Mouse (Mus musculus) left cerebral cortex, adult 2 months (tissue): ENCODE measurements around the gene Mark2. TPM values are rescaled to one million over a fixed set of nuclear protein-coding genes. Genes with fewer than 3 reads are reported as not detected.

Experiments used
- DNase-seq, 2 experiments: peaks; one replicate each; pipeline ENCODE4 v3.0.0; 2021 to 2022; ENCODE audit warnings: low spot score in 2 of 2, mixed read lengths in 1 of 2; ENCODE audit errors: extremely low spot score in 1 of 2
- H3K27ac ChIP-seq: fragments of 200-600 bp; 2 replicates; pipeline ENCODE4 v1.8.1; 2022
- H3K4me3 ChIP-seq: fragments of 200-600 bp; 2 replicates; pipeline ENCODE4 v1.8.1; 2022
- CTCF ChIP-seq: fragments of 200-600 bp; IDR thresholded peaks from 2 replicates; pipeline ENCODE4 v1.8.1; 2022; ENCODE audit warnings: antibody characterized with exemption, mild to moderate bottlenecking, moderate library complexity
- intact Hi-C: fragments of 180-260 bp; cut with DNase I; formaldehyde crosslinking; loops from one replicate; pipeline ENCODE4 v1.15.1; 2025
- total RNA-seq, 2 experiments: library from RNA; stranded (reverse); gene quantifications; 2 replicates each; pipeline ENCODE4 v1.2.3; 2021

The Mark2 gene
- total RNA-seq, 2 experiments from 2014 or later: 133 to 148 TPM

- no peak for TF ChIP-seq CTCF
- Histone ChIP-seq H3K27ac (peak overlapping the region; percentile 9; the same call in 1 of the 2 replicates), H3K4me3 (no peak overlapping the region)
- DNase-seq: no peak
- intact Hi-C loops: no loop called here
Observed at GRCm38 (mm10) chr19:7305380-7306310, 36.0 kb downstream of the Mark2 start.

GRCm38 (mm10) chr19:7304801-7305200 is 36.9 kb downstream of the Mark2 start:
- DNase-seq: no peak
- TF ChIP-seq CTCF: no peak
- Histone ChIP-seq H3K4me3 (no peak overlapping the region), H3K27ac (peak overlapping the region; percentile 19; the same call in 1 of the 2 replicates)
- intact Hi-C loops: no loop called here

- no peak; the same call in 1 of the 2 replicates for TF ChIP-seq CTCF
Observed at GRCm38 (mm10) chr19:7303796-7304195, 37.9 kb downstream of the Mark2 start.

GRCm38 (mm10) chr19:7302493-7302797 is 39.2 kb downstream of the Mark2 start:
- no peak for DNase-seq
- TF ChIP-seq CTCF: no peak
- peak overlapping the region; percentile 86 for H3K27ac ChIP-seq
- no peak overlapping the region for H3K4me3 ChIP-seq
- intact Hi-C loops: no loop called here

More at GRCm38 (mm10) chr19:7303796-7304195, 37.9 kb downstream of the Mark2 start:
- Histone ChIP-seq H3K4me3 (no peak overlapping the region), H3K27ac (peak overlapping the region; percentile 86)
- DNase-seq: no peak
- intact Hi-C loops: no loop called here

GRCm38 (mm10) chr19:7301647-7302492 is 39.8 kb downstream of the Mark2 start:
- peak in 1 of 2 experiments; percentile 68 for DNase-seq
- Histone ChIP-seq H3K27ac (peak overlapping the region; percentile 86), H3K4me3 (no peak overlapping the region)
- TF ChIP-seq CTCF: no peak
- intact Hi-C loops: no loop called here

- H3K27ac ChIP-seq: peak overlapping the region; percentile 86; the same call in 1 of the 2 replicates
- intact Hi-C loops: no loop called here
- TF ChIP-seq CTCF: no peak
- DNase-seq: no peak
- no peak overlapping the region for H3K4me3 ChIP-seq
Observed at GRCm38 (mm10) chr19:7300078-7300477, 41.6 kb downstream of the Mark2 start.

- intact Hi-C loops: loop anchor here (2.0 kb wide), 1 partner anchor 42 kb away; the partner anchor contains the start of gene Mark2
Observed at GRCm38 (mm10) chr19:7299052-7299451, 42.6 kb downstream of the Mark2 start.

DNA sequence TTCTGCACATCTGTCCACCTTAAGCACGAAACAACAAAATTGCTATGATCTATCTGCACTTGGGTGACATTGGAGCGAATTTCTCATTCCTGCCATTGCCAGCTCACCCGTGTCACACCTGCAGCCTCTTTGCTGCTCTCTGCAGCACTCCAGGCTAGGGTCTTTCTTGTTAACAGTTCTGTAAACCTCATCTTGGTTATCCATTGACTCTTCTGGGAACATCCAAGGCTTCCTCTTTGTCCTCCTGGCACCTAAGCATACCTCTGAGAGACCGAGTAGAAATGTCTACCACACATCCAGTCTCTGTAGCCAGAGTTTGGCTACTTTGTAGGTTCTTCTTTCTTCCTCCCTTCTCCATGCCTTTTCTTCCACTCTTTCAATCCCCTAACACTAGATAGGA is 45.7 kb downstream of the Mark2 start:
- Histone ChIP-seq H3K27ac (peak overlapping the region; percentile 30), H3K4me3 (no peak overlapping the region)
- no peak for DNase-seq
- no peak for TF ChIP-seq CTCF
- intact Hi-C loops: no loop called here

More at GRCm38 (mm10) chr19:7299052-7299451, 42.6 kb downstream of the Mark2 start:
- peak; percentile 53 to 71 for DNase-seq
- no peak for TF ChIP-seq CTCF
- H3K27ac ChIP-seq: peak overlapping the region; percentile 78
- no peak overlapping the region for H3K4me3 ChIP-seq

GRCm38 (mm10) chr19:7295071-7295658 is 46.5 kb downstream of the Mark2 start:
- no peak for DNase-seq
- H3K27ac ChIP-seq: peak overlapping the region; percentile 60
- H3K4me3 ChIP-seq: no peak overlapping the region
- no peak for TF ChIP-seq CTCF
- intact Hi-C loops: no loop called here

GRCm38 (mm10) chr19:7294098-7294876 is 47.4 kb downstream of the Mark2 start:
- Histone ChIP-seq H3K4me3 (no peak overlapping the region), H3K27ac (peak overlapping the region; percentile 60)
- no peak for TF ChIP-seq CTCF
- intact Hi-C loops: no loop called here
- no peak for DNase-seq
